Mouse (Mus musculus): ENCODE results near the gene Urad. TPM values are rescaled to one million over a fixed set of nuclear protein-coding genes. Genes with fewer than 3 reads are reported as not detected.

Urad gene
- total RNA-seq, 2 experiments from 2014 or later = not detected

GRCm38 (mm10) chr5:147304276-147305155 lies 17.7 kb downstream of the Urad start:
- intact Hi-C loops (cut with DNase I) = loop anchor here (5.0 kb wide), 1 partner anchor 367 kb away; no protein-coding TSS in a partner anchor

GRCm38 (mm10) chr5:147302746-147303400 lies 19.4 kb downstream of the Urad start:
- DNase-seq (ENCODE audit: extremely low spot score in 1 of 2, low spot score in 2 of 2) = no peak
- intact Hi-C loops (cut with DNase I) = loop anchor here (2.0 to 5.0 kb wide), 2 partner anchors 114 to 366 kb away; partner anchors contain the start of gene Gsx1

More at GRCm38 (mm10) chr5:147304276-147305155, 17.7 kb downstream of the Urad start:
- DNase-seq (ENCODE audit: extremely low spot score in 1 of 2, low spot score in 2 of 2) = no peak

GRCm38 (mm10) chr5:147302141-147302540 lies 20.1 kb downstream of the Urad start:
- intact Hi-C loops (cut with DNase I) = loop anchor here (2.0 to 5.0 kb wide), 2 partner anchors 113 to 365 kb away; partner anchors contain the start of gene Gsx1
- no peak for DNase-seq (ENCODE audit: extremely low spot score in 1 of 2, low spot score in 2 of 2)

GRCm38 (mm10) chr5:147301781-147302070 lies 20.5 kb downstream of the Urad start:
- no peak for DNase-seq (ENCODE audit: extremely low spot score in 1 of 2, low spot score in 2 of 2)

GRCm38 (mm10) chr5:147300917-147301780 lies 21.1 kb downstream of the Urad start:
- intact Hi-C loops (cut with DNase I) = loop anchor here (5.0 kb wide), 1 partner anchor 364 kb away; no protein-coding TSS in a partner anchor
- no peak for DNase-seq (ENCODE audit: extremely low spot score in 1 of 2, low spot score in 2 of 2)

More at GRCm38 (mm10) chr5:147301781-147302070, 20.5 kb downstream of the Urad start:
- intact Hi-C loops (cut with DNase I) = loop anchor here (2.0 to 5.0 kb wide), 2 partner anchors 113 to 364 kb away; partner anchors contain the start of gene Gsx1

GRCm38 (mm10) chr5:147300001-147300363 lies 22.3 kb downstream of the Urad start:
- DNase-seq (ENCODE audit: extremely low spot score in 1 of 2, low spot score in 2 of 2) = no peak
- intact Hi-C loops (cut with DNase I) = loop anchor here (5.0 kb wide), 1 partner anchor 363 kb away; no protein-coding TSS in a partner anchor

GRCm38 (mm10) chr5:147299255-147300000 lies 22.8 kb downstream of the Urad start:
- intact Hi-C loops (cut with DNase I) = no loop called here
- no peak for DNase-seq (ENCODE audit: extremely low spot score in 1 of 2, low spot score in 2 of 2)

- no peak for DNase-seq (ENCODE audit: extremely low spot score in 1 of 2, low spot score in 2 of 2)
- intact Hi-C loops (cut with DNase I) = no loop called here
Observed at GRCm38 (mm10) chr5:147297249-147297648, 25.0 kb downstream of the Urad start.

- intact Hi-C loops (cut with DNase I) = loop anchor here (5.0 kb wide), 1 partner anchor 307 kb away; no protein-coding TSS in a partner anchor
Observed at GRCm38 (mm10) chr5:147294121-147294520, 28.1 kb downstream of the Urad start.

GRCm38 (mm10) chr5:147293127-147293910 lies 28.9 kb downstream of the Urad start:
- peak; percentile 13 to 66 for DNase-seq (ENCODE audit: extremely low spot score in 1 of 2, low spot score in 2 of 2)
- intact Hi-C loops (cut with DNase I) = loop anchor here (5.0 kb wide), 1 partner anchor 306 kb away; no protein-coding TSS in a partner anchor

More at GRCm38 (mm10) chr5:147294121-147294520, 28.1 kb downstream of the Urad start:
- no peak for DNase-seq (ENCODE audit: extremely low spot score in 1 of 2, low spot score in 2 of 2)

- no peak for DNase-seq (ENCODE audit: extremely low spot score in 1 of 2, low spot score in 2 of 2)
- intact Hi-C loops (cut with DNase I) = loop anchor here (5.0 kb wide), 1 partner anchor 305 kb away; no protein-coding TSS in a partner anchor
Observed at GRCm38 (mm10) chr5:147292506-147293120, 29.6 kb downstream of the Urad start.

GRCm38 (mm10) chr5:147291764-147292505 lies 30.3 kb downstream of the Urad start:
- no peak for DNase-seq (ENCODE audit: extremely low spot score in 1 of 2, low spot score in 2 of 2)
- intact Hi-C loops (cut with DNase I) = loop anchor here (5.0 kb wide), 1 partner anchor 305 kb away; no protein-coding TSS in a partner anchor

GRCm38 (mm10) chr5:147284365-147284764 lies 37.9 kb downstream of the Urad start:
- DNase-seq (ENCODE audit: extremely low spot score in 1 of 2, low spot score in 2 of 2) = no peak
- intact Hi-C loops (cut with DNase I) = no loop called here

- intact Hi-C loops (cut with DNase I) = loop anchor here (5.0 kb wide), 2 partner anchors 35 to 85 kb away; no protein-coding TSS in a partner anchor
- DNase-seq (ENCODE audit: extremely low spot score in 1 of 2, low spot score in 2 of 2) = no peak
Observed at GRCm38 (mm10) chr5:147277547-147277925, 44.7 kb downstream of the Urad start.

- no peak for DNase-seq (ENCODE audit: extremely low spot score in 1 of 2, low spot score in 2 of 2)
- intact Hi-C loops (cut with DNase I) = loop anchor here (5.0 kb wide), 2 partner anchors 35 to 85 kb away; no protein-coding TSS in a partner anchor
Observed at GRCm38 (mm10) chr5:147276701-147277546, 45.3 kb downstream of the Urad start.
